8 mouse cellular contexts compared by ENCODE assay signal in the genomic region with DNA sequence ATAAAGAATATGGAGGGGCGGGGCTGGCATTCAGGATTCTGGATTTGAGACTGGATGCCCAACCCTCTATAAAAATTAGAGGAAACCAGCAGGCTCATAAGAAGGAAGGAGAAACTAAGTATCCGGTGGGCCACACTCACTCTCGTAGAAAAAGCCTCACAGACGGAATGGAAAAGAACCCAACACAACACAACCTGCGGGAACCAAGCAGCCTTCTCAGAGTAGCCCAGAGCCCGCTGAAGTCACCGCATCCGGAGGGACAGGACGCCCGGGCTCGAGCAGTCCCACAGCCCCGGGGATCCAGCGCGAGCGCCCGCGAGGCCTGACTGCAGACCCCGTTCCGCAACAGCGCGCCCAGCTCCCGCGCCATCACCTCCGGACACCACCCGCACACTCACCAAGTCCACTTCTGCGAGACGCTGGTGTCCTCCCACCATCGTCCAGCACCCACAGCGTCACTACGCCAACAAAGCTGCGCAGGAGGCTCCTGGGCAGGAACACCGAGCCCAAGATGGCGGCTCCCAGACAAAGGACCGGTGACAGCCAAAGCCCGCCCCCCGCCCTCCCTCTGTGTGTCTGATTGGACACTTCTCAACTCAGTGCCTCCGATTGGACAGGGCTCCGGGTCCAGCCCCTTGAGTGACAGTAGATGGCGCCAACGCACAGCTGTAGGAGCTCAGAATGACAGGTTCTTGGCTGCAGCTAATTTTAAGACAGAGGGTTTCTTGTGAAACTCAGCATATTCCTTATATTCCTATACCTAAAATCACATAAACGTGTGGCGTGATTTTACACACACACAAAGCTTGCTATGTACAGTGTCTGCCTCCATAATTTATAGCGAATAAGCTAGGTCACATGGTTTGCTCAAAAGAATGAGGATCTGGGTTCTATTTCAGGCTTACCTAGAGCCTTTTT. TPM values are rescaled to one million over a fixed set of nuclear protein-coding genes. Genes with fewer than 3 reads are reported as not detected.
DNase-seq lines count a peak whose midpoint lies in the region; ATAC-seq lines count a peak whose summit lies in the region.

A gene (minus strand): TSS at position 551 of the 918 bp plus-strand sequence.

- peak; percentile 93 to 97 for DNase-seq in adrenal gland, adult (ENCODE audit: inconsistent age in 2 of 2, low spot score in 1 of 2)
- peak; percentile 99 for DNase-seq in embryo, embryonic 10.5 days (ENCODE audit: low spot score)
- peak; percentile 94 for DNase-seq in gastrocnemius, postnatal 14 days
- DNase-seq in left cerebral cortex, postnatal 10 days (ENCODE audit: extremely low spot score in 1 of 2, low spot score in 2 of 2): peak; percentile 96
- DNase-seq in right cerebral cortex, postnatal 25 days: peak; percentile 90
- peak; percentile 89 to 95 for DNase-seq in urinary bladder, postnatal 4 days (ENCODE audit: low spot score in 2 of 2)

- intact Hi-C loops in gastrocnemius, postnatal 14 days (cut with DNase I; ENCODE audit: low total_unique reads): no loop called here
- intact Hi-C loops in left cerebral cortex, postnatal 10 days (cut with DNase I): no loop called here

- peak; percentile 83 for ATAC-seq in inflammation-experienced regulatory T-cells, adult 6 months
- ATAC-seq in megakaryocyte-erythroid progenitor cell, adult 5-6 weeks (replicated peaks; ENCODE audit: low FRiP score, low TSS enrichment, poor library complexity, severe bottlenecking): peak; percentile 91

RNA-seq across cellular contexts. Expression of the gene that starts here (rescaled TPM):
- total RNA-seq in gastrocnemius, postnatal 14 days (2021): 10 to 100 TPM; 14.0 to 15.1 TPM
- 10 to 100 TPM; 47.2 to 51.3 (median 50.6) TPM for polyA plus RNA-seq in inflammation-experienced regulatory T-cells, adult 6 months (2017; shearing (Covaris generic))
- 10 to 100 TPM; 27.0 to 27.2 TPM for total RNA-seq in left cerebral cortex, postnatal 10 days (2021)
- total RNA-seq in megakaryocyte-erythroid progenitor cell, adult 5-6 weeks (2014; fragmentation: Nextera tagmentation): 22.6 and 27.5 TPM in 2 replicates
- 54.6 and 76.1 TPM in 2 replicates for total RNA-seq in megakaryocyte-erythroid progenitor cell, adult 5-6 weeks (2017)

Comparison
In these comparisons a context has a peak if more than half of its experiments do, and no peak if none do; other contexts are left out.
1. Peak in every context shown above with its lines: DNase-seq and ATAC-seq.